Mouse (Mus musculus) brain, embryonic 18.5 days (tissue): ENCODE data around the gene Gm281.
A peak's percentile ranks its signal among the peaks of the same experiment; 100 is the strongest.
"Not testable (repeated sequence)": the region's sequence is repeated elsewhere in the genome, so short reads cannot be mapped to it uniquely, and the experiment has no call there.

Source experiments
- DNase-seq: peaks from one replicate; pipeline ENCODE4 v3.0.0-alpha.2; 2012; ENCODE audit warnings: low read depth, low spot score

Gm281 gene

GRCm38 (mm10) chr14:13914387-13915082 lies at the start of gene Gm281:
Gm281 (minus strand) TSS chr14:13914478.
- DNase-seq, result no peak

- DNase-seq, result no peak
These were observed 49.2 kb upstream of the Gm281 start for GRCm38 (mm10) chr14:13963527-13963926.

- no peak for DNase-seq
These were observed 48.2 kb upstream of the Gm281 start for GRCm38 (mm10) chr14:13962476-13962875.

- DNase-seq, result no peak
These were observed 47.3 kb upstream of the Gm281 start, which contains the start of the genes Atxn7 and Thoc7 for GRCm38 (mm10) chr14:13961401-13962112. Atxn7 (plus strand) TSS chr14:13961440. Thoc7 (minus strand) TSS chr14:13961852.

GRCm38 (mm10) chr14:13960482-13961325 lies 46.4 kb upstream of the Gm281 start:
- DNase-seq, result no peak

- no peak for DNase-seq
These were observed 45.8 kb upstream of the Gm281 start for GRCm38 (mm10) chr14:13960079-13960478.

- DNase-seq, result not testable (repeated sequence)
These were observed 37.9 kb upstream of the Gm281 start for GRCm38 (mm10) chr14:13952151-13952550.

GRCm38 (mm10) chr14:13950401-13950800 lies 36.1 kb upstream of the Gm281 start:
- DNase-seq, result no peak

GRCm38 (mm10) chr14:13948345-13948744 lies 34.1 kb upstream of the Gm281 start:
- DNase-seq, result no peak

GRCm38 (mm10) chr14:13944686-13945085 lies 30.4 kb upstream of the Gm281 start:
- no peak for DNase-seq

GRCm38 (mm10) chr14:13934052-13934371 lies 19.7 kb upstream of the Gm281 start:
- no peak for DNase-seq

- DNase-seq, result no peak
These were observed 19.2 kb upstream of the Gm281 start for GRCm38 (mm10) chr14:13933290-13934051.

GRCm38 (mm10) chr14:13917630-13918029 lies 3.4 kb upstream of the Gm281 start:
- DNase-seq, result peak; percentile 59

- DNase-seq, result no peak
These were observed 2.9 kb upstream of the Gm281 start for GRCm38 (mm10) chr14:13917208-13917607.

GRCm38 (mm10) chr14:13915207-13915606 lies 929 bp upstream of the Gm281 start:
- DNase-seq, result no peak

- no peak for DNase-seq
These were observed 4.1 kb downstream of the Gm281 start for GRCm38 (mm10) chr14:13910148-13910547.

- no peak for DNase-seq
These were observed 7.1 kb downstream of the Gm281 start for GRCm38 (mm10) chr14:13907145-13907544.

- no peak for DNase-seq
These were observed 7.8 kb downstream of the Gm281 start for GRCm38 (mm10) chr14:13906461-13906860.

GRCm38 (mm10) chr14:13901611-13902067 lies 12.6 kb downstream of the Gm281 start:
- peak; percentile 58 for DNase-seq

- DNase-seq, result no peak
These were observed 19.1 kb downstream of the Gm281 start for GRCm38 (mm10) chr14:13895198-13895597.

- DNase-seq, result no peak
These were observed 20.5 kb downstream of the Gm281 start for GRCm38 (mm10) chr14:13893748-13894147.
